Mouse (Mus musculus) lung, postnatal 0 days (tissue): ENCODE data around the gene Rps17.

ENCODE experiments used
- CTCF ChIP-seq: IDR thresholded peaks from 2 replicates; pipeline ENCODE4 v1.5.1; 2016; ENCODE audit warnings: antibody characterized with exemption, mild to moderate bottlenecking
- EP300 ChIP-seq: IDR thresholded peaks from 2 replicates; pipeline ENCODE4 v1.6.1; 2016; ENCODE audit warnings: antibody characterized with exemption, mild to moderate bottlenecking, control low read depth

DNA sequence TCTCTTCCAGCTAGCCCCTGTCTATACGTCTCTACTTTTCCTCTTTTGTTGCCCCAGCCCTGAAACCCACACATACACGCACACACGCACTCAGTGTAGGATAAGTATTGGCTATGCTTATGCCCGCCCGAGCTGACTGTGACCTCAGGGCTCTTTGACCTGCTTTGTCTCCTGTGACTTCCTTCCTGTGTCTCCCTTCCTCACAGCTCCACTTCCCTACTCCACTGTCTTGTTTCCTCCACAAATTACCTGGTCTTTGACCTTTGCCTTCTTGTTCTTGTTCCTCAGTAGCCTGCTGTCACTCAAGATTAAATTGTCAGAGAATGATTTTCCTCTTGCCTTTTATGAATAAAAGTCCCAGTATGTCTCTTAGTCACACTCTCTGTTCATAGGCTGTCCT, 41.0 kb downstream of the Rps17 start:
- no peak for TF ChIP-seq CTCF
- no peak for TF ChIP-seq EP300
